Mouse (Mus musculus): Measurements from ENCODE around the gene Atp6v1b1. TPM values are rescaled to one million over a fixed set of nuclear protein-coding genes. Genes with fewer than 3 reads are reported as not detected.

Atp6v1b1 gene
- total RNA-seq, 1 experiment from 2014 or later = not detected

Other genes with a start within 250 kb of the Atp6v1b1 start
- gene Dguok, start 236.0 kb upstream of the Atp6v1b1 start, total RNA-seq (2017) = 32.4 to 79.2 TPM (median 44.1 TPM) in 3 replicates
- 0.97 TPM in 1 of 3 replicates, not detected in the others for gene Actg2, start 206.7 kb upstream of the Atp6v1b1 start, total RNA-seq (2017)
- 3.2 to 19.3 TPM (median 3.9 TPM) in 3 replicates for gene Stambp, start 170.3 kb upstream of the Atp6v1b1 start, total RNA-seq (2017)
- gene Clec4f, start 86.8 kb upstream of the Atp6v1b1 start, total RNA-seq (2017) = not detected in 3 replicates
- not detected in 3 replicates for gene Cd207, start 65.1 kb upstream of the Atp6v1b1 start, total RNA-seq (2017)
- not detected in 3 replicates for gene Vax2, start 31.7 kb upstream of the Atp6v1b1 start, total RNA-seq (2017)
- gene Ankrd53, start 19.7 kb downstream of the Atp6v1b1 start, total RNA-seq (2017) = not detected in 3 replicates
- gene Tex261, start 32.8 kb downstream of the Atp6v1b1 start, total RNA-seq (2017) = 28.5 to 36.4 TPM (median 35.7 TPM) in 3 replicates
- 24.2 to 28.4 TPM (median 24.6 TPM) in 3 replicates for gene Nagk, start 52.0 kb downstream of the Atp6v1b1 start, total RNA-seq (2017)
- gene Paip2b, start 88.8 kb downstream of the Atp6v1b1 start, total RNA-seq (2017) = 16.8 to 28.8 TPM (median 20.6 TPM) in 3 replicates
- 186 to 334 TPM (median 275 TPM) in 3 replicates for gene Zfp638, start 124.1 kb downstream of the Atp6v1b1 start, total RNA-seq (2017)